Mouse (Mus musculus) testis, adult 2 months (tissue): ENCODE data around the gene Nolc1.

ENCODE experiments used
- CTCF ChIP-seq: fragments of 200-500 bp; IDR thresholded peaks from 2 replicates; pipeline ENCODE4 v1.5.1; 2012; ENCODE audit warnings: low read depth, mild to moderate bottlenecking, inconsistent platforms, low read length, moderate library complexity; ENCODE audit not compliant: control insufficient read depth, insufficient read depth, insufficient replicate concordance
- POLR2A ChIP-seq: fragments of 200-500 bp; IDR thresholded peaks from 2 replicates; pipeline ENCODE4 v1.6.1; 2012; ENCODE audit warnings: low read depth, mild to moderate bottlenecking, inconsistent platforms, low read length, moderate library complexity; ENCODE audit not compliant: control insufficient read depth

GRCm38 (mm10) chr19:46074266-46074665 is 1.4 kb upstream of the Nolc1 start:
- TF ChIP-seq CTCF (no peak), POLR2A (no peak)
